Mouse (Mus musculus): ENCODE data around the gene Zfand2b. TPM values are rescaled to one million over a fixed set of nuclear protein-coding genes. Genes with fewer than 3 reads are reported as not detected.
A peak's percentile ranks its signal among the peaks of the same experiment; 100 is the strongest.

Gene Zfand2b
- polyA plus RNA-seq, 1 experiment from 2014 or later, result 38.5 TPM

DNA sequence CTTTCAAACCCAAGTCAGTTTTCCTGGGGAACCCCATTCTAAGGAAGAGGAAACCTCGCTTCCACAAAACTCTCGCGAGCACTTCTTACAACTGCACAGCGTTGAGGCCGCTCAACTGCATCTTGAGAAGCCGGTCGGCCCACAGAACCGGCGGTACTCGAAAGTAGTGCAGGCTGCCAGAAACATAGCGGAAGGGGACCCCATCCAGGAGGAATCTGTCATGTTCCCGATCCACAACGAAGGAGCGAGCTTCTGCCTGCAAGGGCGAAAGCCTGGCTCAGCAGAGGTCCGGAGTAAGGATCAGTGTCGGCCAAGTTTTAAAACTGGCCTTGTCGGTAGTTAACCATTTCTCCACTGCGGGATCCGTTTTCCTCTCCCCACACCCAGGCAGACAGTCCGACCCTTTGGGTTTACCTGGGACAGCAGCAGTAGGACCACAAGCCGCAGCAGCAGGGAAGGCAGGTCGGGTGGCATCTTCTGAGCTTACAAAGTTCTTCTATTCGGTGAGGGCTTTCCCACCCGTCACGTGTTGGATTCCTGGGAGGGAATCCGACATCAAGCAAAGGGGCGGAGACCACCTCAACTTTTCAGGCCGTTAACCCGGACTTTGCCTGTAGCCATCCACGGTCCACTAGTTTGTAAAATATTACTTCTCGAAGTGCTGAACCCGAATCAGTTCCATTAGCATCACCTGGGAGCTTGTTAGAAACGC, 40.7 kb downstream of the Zfand2b start:
- Histone ChIP-seq H3K36me3 (peaks cover 23% of the 10 kb centered on the region), H3K4me2 (replicated peaks) (peak overlapping the region; percentile 97), H3K27me3 (replicated peaks) (peaks cover 4% of the 10 kb centered on the region; the same call in 1 of the 2 replicates), H3K9me3 (no peaks in the 10 kb centered on the region), H3K9ac (peak overlapping the region; percentile 42), H3K4me1 (peaks cover 37% of the 10 kb centered on the region), H3K4me3 (peak overlapping the region; percentile 14), H3K27ac (no peak overlapping the region)
- 14% methylated on average over 34 of the region's 34 CpGs for whole genome bisulfite sequencing
- no peak for ATAC-seq (ENCODE audit: low FRiP score, low read depth)

DNA sequence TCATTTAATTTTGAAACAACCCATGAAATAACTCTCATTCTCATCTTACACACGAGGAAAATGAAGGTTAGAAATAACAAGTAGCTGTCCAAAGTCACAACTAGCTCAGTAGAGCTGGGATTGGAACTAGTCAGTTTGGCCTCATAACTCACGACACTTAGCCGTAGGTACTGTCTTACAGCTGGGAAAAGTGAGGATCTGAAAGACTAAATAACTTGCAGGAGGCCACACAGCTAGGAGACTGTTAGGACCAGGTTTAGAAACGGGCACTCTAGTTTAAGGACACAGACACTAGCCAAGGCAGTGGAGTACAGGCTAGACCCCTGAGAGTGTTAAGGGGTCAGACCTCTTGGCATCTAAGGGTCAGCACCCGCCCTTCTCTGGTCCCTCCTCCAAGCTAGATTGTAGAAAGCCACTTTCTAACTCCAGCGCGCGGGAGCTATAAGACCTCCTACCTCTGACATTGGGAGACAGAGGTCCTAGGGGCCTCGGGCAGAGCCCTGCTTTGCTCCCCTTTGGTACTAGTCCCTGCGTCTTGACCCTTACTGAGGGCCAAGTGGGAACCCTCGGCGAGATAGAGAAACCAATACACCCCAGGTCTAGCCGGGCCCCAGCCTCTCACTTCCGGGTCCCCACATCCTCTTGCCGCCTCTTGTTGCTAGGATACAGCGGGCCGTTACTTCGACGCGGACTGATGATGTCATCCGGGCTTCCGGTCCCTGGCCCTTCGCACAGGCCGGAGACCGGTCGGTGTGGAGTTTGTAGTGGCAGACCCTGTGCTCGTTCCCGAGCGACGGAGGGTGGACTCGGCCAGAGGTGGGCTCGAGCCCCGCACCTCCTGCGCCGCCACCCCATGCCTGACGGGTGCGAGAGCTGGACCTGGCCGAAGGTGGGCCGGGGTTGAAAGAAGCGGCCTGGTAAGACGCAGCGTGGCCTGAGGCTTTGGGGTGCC, 42.0 kb downstream of the Zfand2b start, which contains the start of the genes Glb1l and Stk16:
TSS of gene Glb1l (minus strand) at position 678 of the 952 bp plus-strand sequence.
TSS of gene Stk16 (plus strand) at position 703 of the 952 bp plus-strand sequence.
- H3K4me1 ChIP-seq, result peaks cover 37% of the 10 kb centered on the region
- H3K36me3 ChIP-seq, result peaks cover 36% of the 10 kb centered on the region
- H3K9me3 ChIP-seq, result no peaks in the 10 kb centered on the region
- H3K4me3 ChIP-seq, result peak within 1 kb of the TSS; percentile 98
- peaks cover 4% of the 10 kb centered on the region; the same call in 1 of the 2 replicates for H3K27me3 ChIP-seq (replicated peaks)
- ATAC-seq (ENCODE audit: low FRiP score, low read depth), result peak; percentile 96
- 7% methylated on average over 42 of the region's 42 CpGs for WGBS
- H3K27ac ChIP-seq, result no peak within 1 kb of the TSS
- H3K4me2 ChIP-seq (replicated peaks), result peak within 1 kb of the TSS; percentile 97
- peak within 1 kb of the TSS; percentile 96 for H3K9ac ChIP-seq

DNA sequence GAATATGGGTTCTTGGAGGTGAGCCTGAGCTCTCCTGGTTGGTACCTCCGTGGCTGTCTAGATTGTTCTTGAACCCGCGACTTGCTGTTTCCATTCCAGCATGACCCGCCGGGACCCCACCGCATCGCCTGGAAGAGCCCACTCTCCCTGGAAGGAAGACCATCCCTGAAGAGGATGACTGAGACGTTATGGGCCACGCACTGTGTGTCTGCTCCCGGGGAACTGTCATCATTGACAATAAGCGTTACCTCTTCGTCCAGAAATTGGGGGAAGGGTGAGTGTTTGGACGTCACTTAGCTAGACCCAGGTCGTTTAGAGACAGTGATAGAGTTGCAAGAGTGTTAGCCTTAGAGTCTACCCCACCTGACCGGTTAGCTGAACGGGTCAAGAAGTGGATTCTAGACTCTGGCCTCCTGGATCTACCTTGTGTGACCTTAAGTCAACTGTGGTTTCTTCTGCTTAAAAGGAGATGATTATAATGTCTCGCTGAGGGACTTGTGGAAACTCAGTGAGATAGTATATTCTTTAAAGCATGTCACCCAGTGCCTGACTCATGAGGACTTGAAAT, 42.8 kb downstream of the Zfand2b start:
- Histone ChIP-seq H3K36me3 (peaks cover 40% of the 10 kb centered on the region), H3K9ac (peak overlapping the region; percentile 96), H3K4me2 (replicated peaks) (peak overlapping the region; percentile 97), H3K4me1 (peaks cover 37% of the 10 kb centered on the region), H3K9me3 (no peaks in the 10 kb centered on the region), H3K27me3 (replicated peaks) (peaks cover 10% of the 10 kb centered on the region), H3K27ac (no peak overlapping the region), H3K4me3 (peak overlapping the region; percentile 98)
- peak; percentile 21; the same call in 1 of the 2 replicates for ATAC-seq (ENCODE audit: low FRiP score, low read depth)
- 15% methylated on average over 17 of the region's 17 CpGs for WGBS

DNA sequence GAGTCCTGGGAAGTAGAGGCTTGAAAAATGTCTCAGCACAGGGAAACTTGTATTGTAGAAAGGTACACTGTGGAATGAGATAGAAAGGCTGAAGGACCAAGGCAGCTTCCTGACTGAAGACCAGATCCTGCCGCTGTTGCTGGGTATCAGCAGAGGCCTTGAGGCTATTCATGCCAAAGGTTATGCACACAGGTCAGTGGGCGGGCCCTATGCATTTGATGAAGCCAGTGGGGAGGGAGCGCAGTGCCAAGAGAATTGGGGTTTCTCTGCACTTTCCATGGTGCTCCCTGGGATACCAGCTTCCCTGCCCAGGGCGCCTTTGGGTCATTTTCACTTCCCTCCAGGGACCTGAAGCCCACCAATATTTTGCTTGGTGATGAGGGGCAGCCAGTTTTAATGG, 44.1 kb downstream of the Zfand2b start:
- Histone ChIP-seq H3K4me2 (replicated peaks) (no peak overlapping the region; the same call in 1 of the 2 replicates), H3K4me1 (peaks cover 37% of the 10 kb centered on the region), H3K9ac (no peak overlapping the region)

DNA sequence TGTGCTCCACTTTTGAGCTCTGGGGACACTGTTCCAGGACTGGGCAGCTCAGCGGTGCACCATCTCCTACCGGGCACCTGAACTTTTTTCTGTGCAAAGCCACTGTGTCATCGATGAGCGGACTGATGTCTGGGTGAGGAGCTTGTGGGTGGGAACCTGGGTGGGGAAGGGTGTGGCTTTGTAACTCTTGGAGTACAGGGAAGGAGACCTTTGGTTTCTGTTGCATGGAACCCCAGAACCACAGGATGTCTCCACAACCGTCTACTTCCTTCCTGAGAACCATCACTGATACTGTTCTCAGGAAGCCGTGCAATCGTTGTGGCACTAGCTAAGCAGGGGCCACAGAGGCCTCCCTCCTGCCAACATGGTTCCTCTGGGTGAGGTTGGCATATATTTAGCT, 44.6 kb downstream of the Zfand2b start:
- no peaks in the 10 kb centered on the region for H3K9me3 ChIP-seq
- WGBS, result 96% methylated on average over 7 of the region's 7 CpGs
- no peak for ATAC-seq (ENCODE audit: low FRiP score, low read depth)

More for the DNA sequence above, 44.1 kb downstream of the Zfand2b start:
- 84% methylated on average over 4 of the region's 4 CpGs for WGBS
- no peak for ATAC-seq (ENCODE audit: low FRiP score, low read depth)
- no peak overlapping the region for H3K4me3 ChIP-seq
- H3K36me3 ChIP-seq, result peaks cover 40% of the 10 kb centered on the region
- no peak overlapping the region for H3K27ac ChIP-seq
- H3K27me3 ChIP-seq (replicated peaks), result peaks cover 20% of the 10 kb centered on the region
- no peaks in the 10 kb centered on the region for H3K9me3 ChIP-seq

DNA sequence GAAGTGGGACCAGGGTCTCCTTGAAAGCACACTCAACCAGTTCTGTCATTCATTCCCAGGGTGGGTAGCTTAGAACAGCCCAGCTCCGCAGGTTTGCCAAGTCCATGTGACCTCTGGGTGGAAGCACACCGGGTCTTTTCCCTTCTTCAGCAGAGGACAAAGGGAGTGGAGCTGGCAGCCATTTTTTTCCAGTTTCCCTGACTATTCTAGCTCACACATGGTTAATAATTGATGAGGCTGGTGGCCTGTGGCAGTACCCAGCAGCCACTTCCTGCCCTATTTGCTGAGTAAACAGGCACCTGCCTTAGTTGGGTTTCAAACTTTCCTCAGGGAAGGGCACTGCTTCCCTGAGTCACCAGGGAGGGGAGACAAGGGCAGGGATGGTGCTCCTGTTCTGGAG, 46.0 kb downstream of the Zfand2b start:
- H3K4me1 ChIP-seq, result peaks cover 39% of the 10 kb centered on the region
- no peaks in the 10 kb centered on the region for H3K9me3 ChIP-seq
- no peak overlapping the region for H3K4me3 ChIP-seq
- no peak overlapping the region for H3K4me2 ChIP-seq (replicated peaks)
- no peak overlapping the region for H3K27ac ChIP-seq
- peaks cover 36% of the 10 kb centered on the region for H3K27me3 ChIP-seq (replicated peaks)
- H3K36me3 ChIP-seq, result peaks cover 40% of the 10 kb centered on the region
- H3K9ac ChIP-seq, result no peak overlapping the region
- no peak for ATAC-seq (ENCODE audit: low FRiP score, low read depth)
- WGBS, result 83% methylated on average over 2 of the region's 2 CpGs

More for the DNA sequence above, 44.6 kb downstream of the Zfand2b start:
- Histone ChIP-seq H3K36me3 (peaks cover 40% of the 10 kb centered on the region), H3K27me3 (replicated peaks) (peaks cover 26% of the 10 kb centered on the region), H3K4me3 (no peak overlapping the region), H3K9ac (no peak overlapping the region), H3K4me2 (replicated peaks) (no peak overlapping the region), H3K4me1 (peaks cover 40% of the 10 kb centered on the region), H3K27ac (no peak overlapping the region)

DNA sequence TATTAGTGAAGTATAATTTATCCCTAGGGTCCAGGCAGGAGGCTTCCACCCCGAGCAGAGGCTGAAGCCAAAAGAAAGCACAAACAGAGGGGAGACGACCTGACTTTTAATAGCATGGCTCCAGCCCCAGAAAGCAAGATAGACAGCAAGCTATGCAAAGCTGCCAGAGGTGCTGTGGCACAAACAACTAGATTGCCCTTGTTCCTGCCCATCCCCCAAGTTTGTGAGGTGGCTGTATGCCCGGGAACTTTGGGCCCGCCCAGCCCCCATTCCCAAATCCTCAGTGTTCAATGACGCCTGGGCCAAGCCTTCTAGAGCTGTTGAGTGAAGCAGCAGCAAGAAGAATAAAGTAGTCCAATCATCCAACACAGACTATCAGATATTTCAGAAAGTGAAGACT, 46.4 kb downstream of the Zfand2b start:
- Histone ChIP-seq H3K27ac (no peak overlapping the region), H3K9me3 (no peaks in the 10 kb centered on the region), H3K4me1 (peaks cover 40% of the 10 kb centered on the region), H3K36me3 (peaks cover 40% of the 10 kb centered on the region), H3K9ac (no peak overlapping the region), H3K27me3 (replicated peaks) (peaks cover 40% of the 10 kb centered on the region), H3K4me2 (replicated peaks) (no peak overlapping the region), H3K4me3 (no peak overlapping the region)
- WGBS, result 70% methylated on average over 5 of the region's 5 CpGs
- ATAC-seq (ENCODE audit: low FRiP score, low read depth), result no peak

DNA sequence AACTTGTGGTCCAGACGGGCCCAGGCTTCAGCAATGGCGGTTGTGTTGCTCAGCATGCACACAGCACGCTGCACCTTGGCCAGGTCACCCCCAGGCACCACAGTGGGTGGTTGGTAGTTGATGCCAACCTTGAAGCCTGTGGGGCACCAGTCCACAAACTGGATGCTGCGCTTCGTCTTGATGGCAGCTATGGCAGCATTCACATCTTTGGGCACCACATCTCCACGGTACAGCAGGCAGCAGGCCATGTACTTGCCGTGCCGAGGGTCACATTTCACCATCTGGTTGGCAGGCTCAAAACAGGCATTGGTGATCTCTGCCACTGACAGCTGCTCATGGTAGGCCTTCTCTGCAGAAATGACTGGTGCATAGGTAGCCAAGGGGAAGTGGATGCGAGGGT, 47.3 kb downstream of the Zfand2b start:
- peaks cover 40% of the 10 kb centered on the region for H3K36me3 ChIP-seq
- no peak for ATAC-seq (ENCODE audit: low FRiP score, low read depth)
- H3K9ac ChIP-seq, result no peak overlapping the region
- 94% methylated on average over 9 of the region's 9 CpGs for WGBS
- H3K27ac ChIP-seq, result no peak overlapping the region
- no peak overlapping the region for H3K4me3 ChIP-seq
- peaks cover 49% of the 10 kb centered on the region for H3K27me3 ChIP-seq (replicated peaks)
- H3K4me1 ChIP-seq, result peaks cover 35% of the 10 kb centered on the region
- H3K4me2 ChIP-seq (replicated peaks), result no peak overlapping the region
- no peaks in the 10 kb centered on the region for H3K9me3 ChIP-seq

DNA sequence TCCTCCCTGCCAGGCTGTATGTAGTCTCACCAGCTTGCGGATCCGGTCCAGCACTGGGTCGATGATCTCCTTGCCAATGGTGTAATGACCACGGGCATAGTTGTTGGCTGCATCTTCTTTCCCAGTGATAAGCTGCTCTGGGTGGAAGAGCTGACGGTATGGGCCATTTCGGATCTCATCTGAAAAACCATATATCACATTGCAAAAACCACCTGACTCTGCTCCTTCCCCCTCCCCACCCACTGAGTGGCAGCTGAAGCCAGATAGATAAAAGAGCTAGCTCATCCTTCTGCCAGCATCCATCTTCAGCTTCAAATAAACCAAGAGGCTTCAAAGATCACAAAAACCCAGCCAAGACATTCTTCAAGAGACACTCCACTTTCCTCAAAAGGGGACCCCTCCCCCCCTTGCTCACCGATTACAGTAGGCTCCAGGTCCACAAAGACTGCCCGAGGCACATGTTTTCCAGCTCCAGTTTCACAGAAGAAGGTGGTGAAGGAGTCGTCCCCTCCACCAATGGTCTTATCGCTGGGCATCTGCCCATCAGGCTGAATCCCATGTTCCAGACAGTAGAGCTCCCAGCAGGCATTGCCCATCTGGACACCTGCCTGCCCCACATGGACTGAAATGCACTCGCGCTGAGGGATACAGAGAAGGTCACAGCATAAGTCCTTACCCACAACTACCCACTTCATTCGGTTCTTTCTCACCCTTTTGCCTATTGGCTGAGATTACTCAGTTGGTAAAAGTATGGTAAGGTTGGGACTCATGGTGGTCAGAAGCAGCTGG, 48.5 kb downstream of the Zfand2b start:
- Histone ChIP-seq H3K36me3 (peaks cover 38% of the 10 kb centered on the region), H3K9ac (no peak overlapping the region), H3K27me3 (replicated peaks) (peaks cover 57% of the 10 kb centered on the region), H3K4me2 (replicated peaks) (no peak overlapping the region), H3K9me3 (no peaks in the 10 kb centered on the region), H3K27ac (no peak overlapping the region), H3K4me1 (peaks cover 26% of the 10 kb centered on the region), H3K4me3 (no peak overlapping the region)
- ATAC-seq (ENCODE audit: low FRiP score, low read depth), result no peak
- 78% methylated on average over 13 of the region's 13 CpGs for WGBS

DNA sequence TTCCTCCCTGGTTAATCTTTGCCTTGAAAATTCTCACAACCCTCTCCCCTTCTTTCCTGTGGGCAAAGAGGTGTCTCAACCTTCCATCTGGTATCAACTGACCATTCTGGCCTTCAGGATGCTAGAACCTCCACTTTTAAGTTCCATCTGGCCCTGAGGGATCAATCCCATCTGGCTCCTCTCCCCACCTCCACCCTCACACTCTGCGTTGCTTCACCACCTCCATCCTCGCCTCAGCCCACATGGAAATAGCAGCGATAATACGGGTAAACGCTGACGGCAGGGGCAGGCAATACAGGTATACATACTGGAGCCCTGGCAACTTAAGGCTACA, 49.4 kb downstream of the Zfand2b start:
- Histone ChIP-seq H3K4me2 (replicated peaks) (peak overlapping the region; percentile 87), H3K27me3 (replicated peaks) (peaks cover 65% of the 10 kb centered on the region), H3K9me3 (no peaks in the 10 kb centered on the region), H3K36me3 (peaks cover 30% of the 10 kb centered on the region), H3K9ac (peak overlapping the region; percentile 30; the same call in 1 of the 2 replicates), H3K4me1 (peaks cover 18% of the 10 kb centered on the region), H3K4me3 (no peak overlapping the region), H3K27ac (no peak overlapping the region)
- ATAC-seq (ENCODE audit: low FRiP score, low read depth), result no peak
- 2% methylated on average over 6 of the region's 6 CpGs for WGBS

DNA sequence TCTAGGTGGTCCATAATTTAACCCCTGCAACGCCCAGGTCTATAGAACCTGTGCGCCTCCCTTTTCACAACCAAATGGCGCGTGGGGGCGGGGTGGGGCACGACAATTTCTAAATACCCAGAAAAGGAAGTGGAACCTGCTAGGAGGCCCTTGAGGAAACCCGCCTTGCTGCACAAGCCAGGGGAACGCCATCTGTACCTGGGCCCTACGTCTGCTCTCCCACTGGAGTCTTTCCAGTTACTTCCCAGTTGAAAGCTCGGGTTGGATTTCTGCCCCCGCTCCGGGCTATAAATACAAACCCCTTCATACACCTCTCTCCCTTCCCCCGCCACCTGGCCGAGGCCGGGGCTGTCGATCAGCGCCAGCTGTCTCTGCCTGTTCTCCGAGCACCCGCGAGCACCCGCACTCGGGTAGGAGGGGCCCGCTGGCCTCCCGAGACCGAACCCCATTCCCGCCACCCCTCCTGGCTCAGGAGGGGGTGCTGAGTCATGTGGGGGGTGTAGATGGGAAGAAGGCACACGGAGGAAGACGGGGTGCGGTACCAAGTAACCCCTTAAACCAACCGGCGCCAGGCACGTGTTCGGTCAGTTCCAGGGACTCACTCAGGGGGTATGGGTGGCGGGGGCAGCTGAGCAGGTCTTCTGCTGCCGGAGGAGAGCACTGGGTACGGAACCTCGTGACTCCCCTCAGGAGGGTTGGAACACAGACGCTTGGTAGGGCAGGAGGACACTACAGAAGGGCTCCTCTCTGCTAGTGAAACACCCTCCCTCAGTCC, 50.0 kb downstream of the Zfand2b start:
- 2% methylated on average over 38 of the region's 38 CpGs for WGBS
- Histone ChIP-seq H3K4me3 (peak overlapping the region; percentile 45), H3K9me3 (no peaks in the 10 kb centered on the region), H3K4me1 (peaks cover 18% of the 10 kb centered on the region), H3K4me2 (replicated peaks) (peak overlapping the region; percentile 87), H3K36me3 (peaks cover 24% of the 10 kb centered on the region), H3K27me3 (replicated peaks) (peaks cover 70% of the 10 kb centered on the region), H3K27ac (no peak overlapping the region), H3K9ac (peak overlapping the region; percentile 30; the same call in 1 of the 2 replicates)
- ATAC-seq (ENCODE audit: low FRiP score, low read depth), result peak; percentile 57

Measured in neural tube, embryonic 12.5 days (tissue).